Mouse (Mus musculus): Measurements from ENCODE around the gene Prr11.

GRCm38 (mm10) chr11:87126824-87127816 lies 18.6 kb upstream of the Prr11 start, which contains the start of gene Trim37:
- TF ChIP-seq JUND (conservative IDR thresholded peaks at IDR 0.05; ENCODE audit: low read depth, low read length) (no peak), ZNF384 (IDR thresholded peaks at IDR 0.05; ENCODE audit: low read depth, low read length) (0 out of 2 replicates have a peak, but pooled peaks have one; percentile 47)

Data from CH12.LX (cell line).